Mouse (Mus musculus): ENCODE measurements around the gene Nol10.

DNA sequence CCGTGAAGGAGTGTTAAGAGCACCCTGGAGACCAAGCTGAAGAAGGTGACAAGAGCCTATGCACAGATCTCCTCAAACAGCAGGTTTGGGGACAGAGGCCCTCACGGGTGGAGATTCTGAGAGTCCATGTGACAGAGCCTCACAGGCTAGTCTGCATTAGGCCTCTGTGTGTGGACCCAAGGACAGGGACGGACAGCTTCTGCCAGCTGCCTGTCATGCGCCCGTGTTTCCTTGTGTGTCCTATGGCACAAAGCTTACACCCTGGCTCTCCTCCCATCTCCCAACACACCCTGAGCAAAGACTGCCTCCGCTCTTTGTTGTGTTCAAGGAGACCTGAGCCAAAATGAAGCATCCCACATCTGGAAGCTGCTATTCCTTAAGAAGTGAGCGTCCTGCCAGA, 97.0 kb downstream of the Nol10 start:
- TF ChIP-seq CTCF (IDR thresholded peaks at IDR 0.05; ENCODE audit: low read depth) (no peak), EP300 (IDR thresholded peaks at IDR 0.05; ENCODE audit: low read depth) (no peak)

All from heart, postnatal 0 days (tissue).